9 mouse cellular contexts compared by ENCODE assay signal in the genomic region with DNA sequence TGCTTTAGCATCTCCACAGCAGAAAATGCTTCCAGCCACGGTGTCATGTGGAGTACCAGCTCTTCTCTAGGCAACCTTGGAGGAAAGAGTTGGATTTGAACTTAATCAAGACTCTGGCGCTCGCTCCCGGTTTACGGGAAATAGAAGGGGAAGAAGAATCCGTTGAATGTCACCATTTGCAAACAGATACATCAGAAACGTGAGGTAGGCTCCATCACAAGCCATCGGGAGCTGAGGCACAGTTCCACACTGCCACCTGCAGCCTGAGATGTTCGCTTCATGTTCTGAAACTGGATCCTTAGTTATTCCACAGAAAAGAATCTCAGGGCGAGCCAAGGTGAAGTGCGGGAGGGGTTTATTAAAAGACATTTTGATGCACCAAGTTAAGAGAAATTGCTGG.
DNase-seq lines count a peak whose midpoint lies in the region; ATAC-seq and TF ChIP-seq lines count a peak whose summit lies in the region.
"Had no signal": no experiment of that assay in that cellular context is flagged by ENCODE, and none has a peak within 500 bp of the region (broad histone marks: within the 10 kb centered on the region; RNA-seq: fewer than 3 reads in every experiment).

No protein-coding gene starts in this region.

- CTCF ChIA-PET in Patski (lab: Charles Lee): no interaction called here

- no peaks in the 10 kb centered on the region for H3K27me3 ChIP-seq in hindbrain, embryonic 11.5 days (ENCODE audit: control insufficient read depth, insufficient read depth, low read length)
- no peaks in the 10 kb centered on the region for H3K27me3 ChIP-seq in hindbrain, embryonic 16.5 days (replicated peaks; ENCODE audit: control insufficient read depth, insufficient read depth, low read length)
- H3K27me3 ChIP-seq in Patski: peaks cover 4% of the 10 kb centered on the region
- no peaks in the 10 kb centered on the region for H3K27me3 ChIP-seq in heart, embryonic 11.5 days (ENCODE audit: control insufficient read depth, insufficient read depth, low read length)
- H3K27me3 ChIP-seq: liver, embryonic 13.5 days had no signal

- no peak overlapping the region for H3K27ac ChIP-seq in hindbrain, embryonic 11.5 days (ENCODE audit: low read depth, low read length)
- H3K27ac ChIP-seq in hindbrain, embryonic 16.5 days (ENCODE audit: low read depth, low read length): no peak overlapping the region
- H3K27ac ChIP-seq in heart, embryonic 11.5 days (ENCODE audit: low read depth, low read length): no peak overlapping the region
- H3K27ac ChIP-seq: liver, embryonic 13.5 days had no signal

- no peaks in the 10 kb centered on the region for H3K36me3 ChIP-seq in hindbrain, embryonic 11.5 days (ENCODE audit: control insufficient read depth, insufficient read depth, low read length)
- no peaks in the 10 kb centered on the region for H3K36me3 ChIP-seq in hindbrain, embryonic 16.5 days (ENCODE audit: control insufficient read depth, insufficient read depth, low read length)
- no peaks in the 10 kb centered on the region for H3K36me3 ChIP-seq in heart, embryonic 11.5 days (ENCODE audit: control insufficient read depth, insufficient read depth, low read length)
- H3K36me3 ChIP-seq: liver, embryonic 13.5 days had no signal

- H3K4me3 ChIP-seq in hindbrain, embryonic 11.5 days (ENCODE audit: low read depth, low read length): no peak overlapping the region
- no peak overlapping the region for H3K4me3 ChIP-seq in hindbrain, embryonic 16.5 days (ENCODE audit: low read length)
- H3K4me3 ChIP-seq in heart, embryonic 11.5 days (ENCODE audit: low read depth, low read length): no peak overlapping the region
- H3K4me3 ChIP-seq: liver, embryonic 13.5 days had no signal

- peak; percentile 10 for DNase-seq in hindbrain, embryonic 11.5 days (ENCODE audit: low spot score)
- DNase-seq in Patski (ENCODE audit: low read depth, low spot score): no peak
- peak; percentile 26 to 76 for DNase-seq in frontal cortex, adult 2 months (ENCODE audit: extremely low spot score in 1 of 2, low spot score in 1 of 2)
- DNase-seq in left cerebral cortex, postnatal 4 days: peak; percentile 34
- DNase-seq in thymus, postnatal 14 days: no peak
- no peak for DNase-seq in spleen, adult 18-20 months
- DNase-seq: liver, embryonic 13.5 days had no signal

- no peak overlapping the region for H3K9ac ChIP-seq in hindbrain, embryonic 11.5 days (ENCODE audit: low read depth, low read length)
- H3K9ac ChIP-seq in hindbrain, embryonic 16.5 days (ENCODE audit: low read depth, low read length): no peak overlapping the region
- H3K9ac ChIP-seq in heart, embryonic 11.5 days (ENCODE audit: low read depth, low read length): no peak overlapping the region
- H3K9ac ChIP-seq: liver, embryonic 13.5 days had no signal

- no peak overlapping the region for H3K4me2 ChIP-seq in hindbrain, embryonic 11.5 days (replicated peaks; ENCODE audit: low read depth, low read length)
- H3K4me2 ChIP-seq in hindbrain, embryonic 16.5 days (ENCODE audit: low read length): no peak overlapping the region
- H3K4me2 ChIP-seq in heart, embryonic 11.5 days: no peak overlapping the region
- H3K4me2 ChIP-seq: liver, embryonic 13.5 days had no signal

- POLR2A ChIA-PET in Patski (lab: Charles Lee): no interaction called here

- H3K9me3 ChIP-seq in hindbrain, embryonic 11.5 days (ENCODE audit: control insufficient read depth, low read length): no peaks in the 10 kb centered on the region
- H3K9me3 ChIP-seq in hindbrain, embryonic 16.5 days (ENCODE audit: control insufficient read depth, low read length): no peaks in the 10 kb centered on the region
- no peaks in the 10 kb centered on the region for H3K9me3 ChIP-seq in heart, embryonic 11.5 days (replicated peaks; ENCODE audit: control insufficient read depth, low read length)
- H3K9me3 ChIP-seq: liver, embryonic 13.5 days had no signal

- in situ Hi-C loops in Patski (cut with MboI; ENCODE audit: low pct_unique_long_range_greater_than_20kb): no loop called here

- intact Hi-C loops in left cerebral cortex, postnatal 4 days (cut with DNase I): no loop called here

- ATAC-seq in hindbrain, embryonic 11.5 days (ENCODE audit: low FRiP score): no peak
- ATAC-seq in hindbrain, embryonic 16.5 days: no peak
- no peak for ATAC-seq in Patski
- no peak for ATAC-seq in heart, embryonic 11.5 days (replicated peaks; ENCODE audit: insufficient number of reproducible peaks, low FRiP score, low TSS enrichment)

- 64% methylated on average over 11 of the region's 11 CpGs for WGBS in hindbrain, embryonic 11.5 days
- WGBS in hindbrain, embryonic 16.5 days: 53% methylated on average over 11 of the region's 11 CpGs
- WGBS in heart, embryonic 11.5 days (ENCODE audit: insufficient replicate concordance): 51% methylated on average over 11 of the region's 11 CpGs

- peaks cover 5% of the 10 kb centered on the region; the same call in 1 of the 2 replicates for H3K4me1 ChIP-seq in hindbrain, embryonic 11.5 days (replicated peaks; ENCODE audit: control insufficient read depth, insufficient read depth, low read length)
- H3K4me1 ChIP-seq in hindbrain, embryonic 16.5 days (ENCODE audit: control insufficient read depth, insufficient read depth, low read depth, low read length): peaks cover 12% of the 10 kb centered on the region
- H3K4me1 ChIP-seq in heart, embryonic 11.5 days (ENCODE audit: control insufficient read depth, insufficient read depth, low read length): no peaks in the 10 kb centered on the region
- H3K4me1 ChIP-seq: liver, embryonic 13.5 days had no signal

- peak; percentile 28 for TF ChIP-seq CTCF in Patski (IDR thresholded peaks at IDR 0.05)

Comparison
In these comparisons a context has a peak if more than half of its experiments do, and no peak if none do; other contexts are left out.
1. DNase-seq: peak in hindbrain, embryonic 11.5 days (single experiment), frontal cortex, adult 2 months (2 of 2) and left cerebral cortex, postnatal 4 days (single experiment); none in Patski (single experiment), thymus, postnatal 14 days (single experiment) and spleen, adult 18-20 months (0 of 2).